Mouse (Mus musculus): ENCODE data around the gene Dnajc22.

GRCm38 (mm10) chr15:99153466-99153865 is 60.5 kb downstream of the Dnajc22 start:
- no peak for TF ChIP-seq CTCF (IDR thresholded peaks at IDR 0.05; ENCODE audit: low read depth, low read length)
- no peak for TF ChIP-seq POLR2AphosphoS5 (IDR thresholded peaks at IDR 0.05; ENCODE audit: insufficient replicate concordance, low read depth, low read length)
